Mouse (Mus musculus): ENCODE data around the gene Faap100.
"Not testable (repeated sequence)": the region's sequence is repeated elsewhere in the genome, so short reads cannot be mapped to it uniquely, and the experiment has no call there.

The Faap100 gene

DNA sequence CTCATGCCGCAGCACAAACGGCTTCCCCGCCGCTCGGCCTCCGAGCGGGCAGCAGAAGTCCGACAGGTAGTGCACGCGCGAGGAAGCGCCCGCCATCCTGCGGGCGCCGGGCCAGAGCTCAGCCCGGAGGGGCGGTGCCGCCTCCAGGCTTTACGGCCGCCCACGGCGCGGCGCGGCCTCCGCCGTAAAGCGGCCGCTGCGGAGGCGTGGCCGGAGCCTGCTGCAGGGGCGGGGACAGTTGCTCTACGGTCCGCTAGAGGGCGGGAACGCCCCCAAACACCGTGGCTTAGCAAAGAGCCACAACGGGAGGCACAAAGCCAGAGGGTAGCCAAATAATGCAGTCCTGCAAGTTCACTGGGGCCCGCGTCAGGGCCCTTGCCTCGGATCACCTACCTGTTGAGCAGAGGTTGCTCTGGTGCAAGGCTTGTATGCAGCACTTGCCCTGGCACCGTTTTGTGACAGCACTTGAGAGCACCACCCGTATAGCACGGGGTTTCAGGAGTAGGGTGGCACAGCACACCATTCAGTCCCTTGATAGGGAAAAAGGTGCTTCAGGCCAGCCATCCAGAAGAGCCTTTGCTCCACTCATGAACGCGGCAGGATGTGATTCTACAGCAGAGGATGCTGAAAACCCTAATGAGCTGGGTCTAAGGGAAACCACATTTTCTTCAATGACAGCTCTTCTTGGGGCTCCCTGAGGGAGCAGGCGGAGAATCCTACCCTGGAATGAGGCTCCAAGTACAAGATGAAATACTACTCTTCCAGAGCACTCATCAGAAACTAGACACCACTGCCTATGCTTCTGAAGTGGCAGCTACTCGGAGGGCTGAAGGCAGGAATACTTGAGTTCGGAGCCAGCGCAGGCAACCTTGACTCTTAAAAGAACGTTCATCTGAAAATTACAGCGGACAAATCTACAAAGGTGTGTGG lies at the start of gene Faap100:
TSS of gene Faap100 (minus strand) at position 154 of the 930 bp plus-strand sequence.
- DNase-seq, result peak; percentile 95

DNA sequence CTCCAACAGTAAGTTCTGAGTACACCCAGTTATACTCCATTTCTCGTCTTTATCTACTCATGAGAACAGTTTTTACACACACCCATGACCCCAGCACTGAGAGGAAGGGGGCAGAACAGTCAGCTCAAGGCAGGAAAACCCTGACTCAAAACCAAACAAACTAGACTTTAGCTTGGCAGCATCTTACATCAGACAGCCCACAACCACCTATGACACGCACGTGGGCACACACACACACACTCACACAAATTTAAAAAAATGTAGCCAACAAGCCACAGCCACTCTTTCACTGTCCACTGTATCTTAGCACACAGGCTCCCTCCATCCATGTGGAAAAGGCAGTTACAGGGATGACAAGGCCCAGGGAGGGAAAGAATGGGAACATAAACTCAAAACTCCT lies 48.2 kb upstream of the Faap100 start:
- no peak for DNase-seq

DNA sequence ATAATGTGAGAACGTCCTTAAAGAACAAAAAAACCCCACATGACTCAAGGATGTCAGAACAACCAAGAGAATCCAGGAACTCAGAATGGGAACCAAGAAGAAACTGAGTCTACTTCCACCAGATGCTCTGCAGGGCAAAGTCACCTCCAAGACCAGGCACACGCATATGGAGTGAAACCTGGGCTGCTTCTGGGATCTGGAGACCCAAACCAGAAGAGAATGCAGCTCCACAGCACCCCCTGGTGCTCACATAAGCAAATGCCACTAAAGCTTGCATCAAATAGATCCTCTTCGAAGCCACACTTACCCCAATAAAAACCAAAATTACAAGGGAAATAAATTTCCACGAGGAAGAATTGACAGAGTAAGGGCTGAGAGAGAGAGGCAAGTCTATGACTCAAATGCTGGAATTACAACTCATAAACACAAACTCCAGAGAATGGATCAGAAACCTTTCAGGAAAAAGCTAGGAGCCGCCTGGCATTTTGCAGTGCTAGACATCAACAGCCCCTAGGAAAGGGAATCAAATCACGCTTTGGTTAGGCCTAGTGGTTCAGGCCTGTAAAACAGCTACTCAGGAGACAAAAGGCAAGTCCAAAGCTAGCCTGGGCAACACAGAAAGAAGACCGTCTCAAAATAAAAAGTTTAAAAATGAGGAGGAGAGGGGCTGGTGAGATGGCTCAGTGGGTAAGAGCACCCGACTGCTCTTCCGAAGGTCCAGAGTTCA lies 45.2 kb upstream of the Faap100 start:
- DNase-seq, result peak; percentile 64

DNA sequence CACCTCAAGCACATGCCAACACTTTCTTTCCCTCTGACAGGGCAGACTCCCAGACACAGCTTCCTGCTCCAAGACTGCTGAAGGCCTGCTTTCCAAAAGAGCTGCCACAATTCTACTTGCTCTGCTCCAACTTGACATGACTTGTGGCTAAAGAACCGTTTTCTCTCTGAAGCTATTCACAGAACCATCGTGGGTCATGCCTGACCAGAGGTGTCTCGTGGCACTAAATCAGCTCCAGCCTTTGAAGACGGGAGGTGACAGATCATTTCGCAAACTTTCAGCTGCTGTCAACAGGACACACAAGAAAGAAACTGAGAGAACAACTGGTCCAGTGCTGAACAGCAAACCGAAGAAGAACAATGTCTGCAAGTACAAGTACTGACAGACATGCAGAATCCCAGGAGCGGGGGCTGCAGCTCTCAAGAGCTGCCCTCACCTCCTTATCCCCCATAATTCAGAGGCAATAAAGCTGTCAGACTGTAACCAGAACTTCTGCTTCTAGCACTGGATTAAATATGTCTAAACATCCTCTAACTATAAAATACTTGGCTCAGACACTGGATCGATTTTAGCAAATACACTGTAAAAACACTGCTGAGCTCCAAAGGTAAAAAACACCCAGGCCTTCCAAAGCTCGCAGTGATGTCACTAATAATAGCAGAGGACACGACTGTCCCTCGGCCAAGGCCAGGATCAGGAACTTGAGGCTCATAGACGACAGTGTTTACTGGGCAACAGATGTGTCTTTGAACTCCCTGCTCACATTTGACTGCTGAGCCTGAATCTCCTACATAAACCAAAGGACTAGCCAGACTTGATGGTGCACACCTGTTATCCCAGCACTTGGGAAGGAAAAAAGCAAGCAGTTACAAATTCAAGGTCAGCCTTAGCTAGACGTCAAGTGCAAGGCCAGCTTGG lies 44.3 kb upstream of the Faap100 start:
- DNase-seq, result peak; percentile 7

DNA sequence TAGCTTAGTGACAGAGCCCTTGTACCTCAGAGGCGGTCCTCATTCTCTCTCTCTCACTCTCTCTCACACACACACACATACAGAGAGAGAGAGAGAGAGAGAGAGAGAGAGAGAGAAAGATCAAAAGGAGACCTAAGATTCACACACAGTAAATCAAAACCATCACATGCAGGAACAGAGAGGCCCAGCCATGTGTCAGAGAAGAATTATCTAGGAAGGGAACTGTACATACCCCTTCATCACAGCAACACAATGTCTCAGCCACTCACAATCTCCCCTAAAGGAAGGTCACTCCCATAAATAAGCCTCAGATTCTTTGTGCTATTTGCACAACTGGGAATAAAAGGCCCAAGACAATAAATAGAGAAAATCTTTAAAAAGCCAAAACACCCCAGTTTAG lies 40.0 kb upstream of the Faap100 start:
- no peak for DNase-seq

DNA sequence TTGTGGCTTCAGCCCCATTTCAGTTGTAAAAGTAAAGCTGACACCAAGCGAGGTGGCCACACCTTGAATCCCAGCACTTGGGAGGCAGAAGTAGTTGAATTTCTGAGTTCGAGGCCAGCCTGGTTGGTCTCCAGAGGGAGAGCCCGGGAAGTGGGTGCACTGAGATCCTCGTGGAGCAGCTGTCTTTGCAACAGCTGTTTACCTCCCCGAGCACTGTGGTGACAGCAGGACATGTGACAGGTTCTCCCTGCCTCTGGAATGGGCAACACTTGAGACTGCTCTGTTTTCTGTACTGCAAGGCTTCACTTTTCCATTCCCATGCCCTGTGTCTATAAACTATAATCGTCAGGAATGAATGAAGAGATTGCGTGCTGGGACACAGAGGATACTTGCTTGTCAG lies 39.3 kb upstream of the Faap100 start:
- no peak for DNase-seq

DNA sequence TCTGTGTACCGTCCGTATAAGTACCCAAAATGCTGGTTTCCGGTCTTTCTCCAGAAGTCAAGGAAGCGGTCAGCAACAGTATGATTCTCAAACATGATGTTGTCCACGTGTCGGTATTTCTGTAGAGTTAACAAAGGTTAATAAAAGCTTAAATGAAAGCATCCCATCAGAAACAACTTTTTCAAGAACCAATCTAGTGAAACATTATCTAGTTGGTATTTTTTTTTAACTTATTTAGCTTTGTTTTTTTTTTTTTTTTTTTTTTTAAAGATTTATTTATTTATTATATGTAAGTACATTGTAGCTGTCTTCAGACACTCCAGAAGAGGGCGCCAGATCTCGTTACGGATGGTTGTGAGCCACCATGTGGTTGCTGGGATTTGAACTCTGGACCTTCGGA lies 35.1 kb upstream of the Faap100 start:
- not testable (repeated sequence) for DNase-seq

DNA sequence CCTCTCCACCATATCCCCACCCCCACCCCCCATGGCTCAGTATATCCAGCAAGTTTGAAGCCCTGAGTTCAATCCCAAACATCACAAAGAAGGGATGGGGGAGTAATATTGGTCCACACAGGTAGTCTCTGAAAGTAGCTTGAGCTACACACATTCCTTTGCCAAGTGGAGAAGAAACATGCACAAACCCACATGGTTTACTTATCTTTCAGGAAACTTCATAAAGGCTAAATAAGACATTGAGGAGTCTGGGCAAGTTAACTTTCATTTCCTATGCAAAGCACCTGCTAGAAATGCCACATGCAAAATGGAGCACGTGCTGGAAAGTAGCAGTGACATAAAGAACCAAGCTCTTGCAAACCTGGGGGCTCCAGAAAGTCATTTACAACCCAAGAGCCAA lies 27.9 kb upstream of the Faap100 start:
- no peak for DNase-seq

DNA sequence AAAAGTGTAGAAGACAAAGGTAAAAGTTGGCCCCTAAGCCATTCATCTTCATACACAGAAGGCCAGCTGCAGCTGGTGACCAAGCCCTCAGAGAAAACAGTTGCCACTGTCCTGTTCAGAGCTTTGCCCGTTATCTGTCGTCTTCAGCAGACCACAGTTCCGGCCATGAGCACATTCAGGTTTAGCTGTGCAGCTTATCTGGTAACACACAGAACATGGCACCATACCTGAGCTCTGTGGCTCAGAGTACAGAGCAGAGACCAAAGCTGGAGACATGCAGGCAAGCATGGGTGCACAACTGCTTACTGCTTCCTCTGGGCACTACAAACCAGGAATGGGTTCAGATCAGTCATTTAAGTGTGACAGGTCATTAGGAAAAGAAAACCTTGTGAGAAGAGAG lies 27.3 kb upstream of the Faap100 start:
- no peak for DNase-seq

DNA sequence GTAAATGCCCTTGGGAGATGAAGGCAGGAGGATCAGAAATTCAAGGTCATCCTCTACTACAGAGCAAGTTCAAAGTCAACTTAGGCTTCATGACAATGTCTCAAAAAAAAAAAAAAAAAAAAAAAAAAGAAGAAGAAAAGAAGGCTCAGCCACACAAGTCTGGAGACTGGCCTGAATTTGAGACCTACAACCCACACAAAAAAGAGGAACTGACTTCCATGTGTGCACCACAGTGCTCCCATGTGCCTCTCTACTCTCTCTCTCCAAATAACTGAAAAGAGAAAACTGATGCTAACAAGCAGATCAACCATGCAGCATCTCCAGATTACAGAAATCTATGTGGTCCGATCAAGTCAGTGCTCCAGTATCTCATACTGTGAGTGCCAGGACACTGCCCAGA lies 26.2 kb upstream of the Faap100 start:
- DNase-seq, result no peak

DNA sequence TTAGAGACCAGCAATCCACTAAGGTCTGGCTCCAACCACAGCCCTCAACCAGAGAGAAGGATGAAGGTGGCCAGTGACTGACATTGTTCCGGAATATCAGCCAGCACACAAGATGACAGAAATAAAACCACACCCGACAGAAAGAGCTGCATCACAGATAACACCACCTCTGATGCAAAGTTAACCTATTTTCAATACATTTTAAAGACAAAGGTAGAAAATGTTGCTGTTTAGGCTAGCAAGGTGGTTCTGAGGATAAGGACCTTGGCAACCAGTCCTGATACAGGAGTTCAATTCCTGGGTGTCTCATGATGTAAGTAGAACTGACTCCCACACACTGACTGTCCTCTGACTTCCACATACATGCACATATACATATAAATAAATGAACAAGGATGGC lies 20.8 kb upstream of the Faap100 start:
- no peak for DNase-seq

DNA sequence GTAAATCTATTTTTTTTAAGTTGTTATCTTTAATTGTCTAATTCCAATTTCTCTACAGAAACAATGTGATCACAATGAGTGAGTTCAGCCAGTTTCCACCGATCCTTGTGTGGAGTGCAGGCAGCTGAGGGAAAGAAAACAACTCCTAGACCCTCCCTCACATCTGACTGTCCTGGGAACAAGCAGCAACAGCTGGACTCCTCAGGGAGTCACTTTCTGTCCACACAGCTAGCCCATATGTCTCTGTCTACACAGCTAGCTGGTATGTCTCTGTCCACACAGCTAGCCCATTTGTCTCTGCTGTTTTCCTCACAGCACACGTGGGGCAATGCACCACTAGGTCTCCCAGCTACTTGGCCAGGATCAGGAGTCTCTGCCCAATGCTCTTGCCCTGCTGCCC lies 19.0 kb upstream of the Faap100 start:
- no peak for DNase-seq

DNA sequence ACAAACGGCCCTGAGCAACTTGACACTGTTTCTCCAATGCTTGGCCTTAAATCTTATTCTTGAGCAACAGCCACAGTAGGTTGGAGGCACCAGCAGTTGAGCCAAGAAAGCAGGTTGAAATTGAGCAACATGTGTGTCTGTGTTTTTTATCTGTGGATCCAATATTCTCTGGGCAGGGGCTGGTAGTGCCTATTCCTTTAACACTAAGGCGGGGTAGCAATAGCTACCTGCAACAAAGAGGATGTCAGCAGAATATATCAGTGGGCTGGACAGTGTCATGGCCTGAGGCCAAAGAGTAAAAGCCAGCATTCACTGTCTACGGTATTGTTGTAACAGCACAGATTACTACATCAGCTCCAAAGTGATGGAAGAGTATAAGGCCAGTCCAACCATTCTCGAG lies 17.1 kb upstream of the Faap100 start:
- DNase-seq, result no peak

DNA sequence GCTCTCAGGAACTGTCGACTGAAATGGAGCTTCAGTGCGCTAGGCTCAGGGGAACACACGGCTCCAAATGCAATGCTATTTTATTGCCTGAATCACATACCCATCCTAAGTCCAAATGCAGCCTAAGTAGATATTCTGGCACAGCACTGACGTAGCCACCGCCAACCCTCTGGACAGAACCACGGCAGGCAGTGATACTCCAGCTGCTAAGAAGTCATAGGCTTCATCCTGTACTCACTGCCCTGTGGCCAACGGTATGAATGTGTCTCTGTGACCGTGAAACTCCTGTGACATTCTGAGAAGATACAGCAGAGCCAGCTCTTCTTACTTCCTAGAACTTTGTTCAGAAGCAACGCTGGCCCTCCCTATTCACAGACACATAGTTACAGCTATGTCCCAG lies 10.0 kb upstream of the Faap100 start:
- no peak for DNase-seq

DNA sequence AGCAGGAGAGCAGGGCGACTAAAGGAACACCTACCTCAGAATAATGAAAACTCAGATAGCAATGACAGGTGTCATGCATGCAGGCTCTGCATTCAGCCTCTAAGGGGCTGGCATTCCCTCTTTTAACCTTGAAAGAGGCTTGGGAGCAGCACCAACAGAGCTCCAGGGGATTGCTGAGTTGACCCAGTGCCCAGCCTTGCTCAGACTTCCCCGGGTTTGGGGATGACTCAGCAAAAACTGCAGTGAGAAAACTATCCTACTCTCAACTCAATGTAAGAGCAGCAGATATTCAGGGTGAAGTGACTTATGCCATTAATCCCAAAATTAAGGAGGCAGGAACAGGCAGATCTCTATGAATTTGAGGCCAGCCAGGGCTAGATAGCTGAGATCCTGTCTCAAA lies 8.6 kb upstream of the Faap100 start:
- DNase-seq, result no peak

DNA sequence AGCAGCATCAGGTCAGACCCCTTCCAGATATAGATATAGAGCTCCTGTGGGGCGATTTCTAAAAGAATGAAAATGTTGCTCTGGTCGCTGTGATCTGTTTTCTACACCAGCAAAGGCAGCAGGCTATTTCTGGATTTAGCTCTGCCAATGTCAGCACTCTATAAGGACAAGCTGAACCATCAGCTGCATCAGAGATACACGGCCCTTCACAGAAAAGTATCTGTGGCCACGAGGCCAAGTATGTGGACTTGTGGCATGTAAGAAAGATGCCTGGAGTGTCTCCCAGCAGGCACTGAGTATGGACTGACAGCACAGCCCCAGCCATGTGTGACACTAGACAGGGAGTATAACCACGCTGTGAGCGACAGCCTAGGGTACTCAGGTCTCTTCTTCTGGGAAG lies 8.1 kb upstream of the Faap100 start:
- no peak for DNase-seq

DNA sequence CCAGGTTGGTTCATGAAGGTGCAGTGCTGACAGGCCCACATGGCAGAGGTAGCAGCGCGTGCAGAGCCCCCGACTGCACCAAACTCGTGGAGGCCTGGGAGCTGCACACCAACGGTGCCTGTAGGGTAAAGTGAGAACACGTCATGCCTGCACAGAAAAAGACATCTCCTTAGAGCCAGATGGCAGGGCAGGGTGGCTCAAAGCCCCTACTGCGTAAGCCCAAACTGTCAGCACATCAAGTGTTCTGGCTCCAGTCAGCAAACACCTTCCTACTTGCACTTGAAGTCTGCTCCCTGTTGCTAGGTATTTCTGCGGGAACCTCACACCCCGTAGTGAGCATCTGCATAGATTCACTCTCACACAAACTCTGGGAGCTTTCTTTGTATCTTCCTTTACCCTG lies 3.9 kb upstream of the Faap100 start:
- DNase-seq, result no peak

DNA sequence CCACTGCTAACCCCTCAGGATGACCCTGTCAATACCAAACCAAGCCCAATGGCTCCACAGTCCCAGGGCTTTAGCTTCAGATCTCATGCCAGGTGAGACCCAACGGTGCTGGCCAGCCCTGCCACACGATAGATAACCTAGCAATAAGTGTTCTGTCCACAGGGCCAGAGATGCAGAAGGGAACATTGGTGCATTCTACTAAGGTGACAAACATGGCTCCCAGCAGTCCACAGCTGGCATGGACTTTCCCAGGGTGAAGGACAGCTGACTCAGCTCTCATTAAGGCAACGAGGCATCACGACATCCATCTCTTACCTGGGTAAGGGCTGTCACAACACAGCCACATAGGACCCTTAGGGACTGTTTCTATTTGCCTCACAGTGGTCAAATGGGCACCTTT lies 2.6 kb upstream of the Faap100 start:
- DNase-seq, result no peak

DNA sequence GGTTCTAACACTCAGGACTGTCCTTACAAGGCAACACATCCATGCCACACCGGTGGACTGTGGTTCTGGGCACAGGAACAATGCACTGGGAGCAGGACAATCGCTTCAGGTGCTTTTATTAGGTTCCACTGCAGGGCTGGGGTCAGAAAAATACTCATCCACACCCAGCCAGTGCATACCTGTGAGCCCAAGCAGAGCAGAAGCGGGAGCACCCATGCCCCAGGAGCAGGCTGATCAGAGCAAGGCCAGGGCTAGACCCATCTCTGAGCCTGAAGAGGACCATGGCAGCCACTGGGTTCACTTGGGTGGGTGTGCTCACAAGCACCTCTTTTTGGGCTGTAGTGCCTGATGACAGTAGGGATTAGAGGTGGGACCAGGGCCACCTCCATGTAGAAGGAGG lies 1.7 kb upstream of the Faap100 start:
- DNase-seq, result no peak

DNA sequence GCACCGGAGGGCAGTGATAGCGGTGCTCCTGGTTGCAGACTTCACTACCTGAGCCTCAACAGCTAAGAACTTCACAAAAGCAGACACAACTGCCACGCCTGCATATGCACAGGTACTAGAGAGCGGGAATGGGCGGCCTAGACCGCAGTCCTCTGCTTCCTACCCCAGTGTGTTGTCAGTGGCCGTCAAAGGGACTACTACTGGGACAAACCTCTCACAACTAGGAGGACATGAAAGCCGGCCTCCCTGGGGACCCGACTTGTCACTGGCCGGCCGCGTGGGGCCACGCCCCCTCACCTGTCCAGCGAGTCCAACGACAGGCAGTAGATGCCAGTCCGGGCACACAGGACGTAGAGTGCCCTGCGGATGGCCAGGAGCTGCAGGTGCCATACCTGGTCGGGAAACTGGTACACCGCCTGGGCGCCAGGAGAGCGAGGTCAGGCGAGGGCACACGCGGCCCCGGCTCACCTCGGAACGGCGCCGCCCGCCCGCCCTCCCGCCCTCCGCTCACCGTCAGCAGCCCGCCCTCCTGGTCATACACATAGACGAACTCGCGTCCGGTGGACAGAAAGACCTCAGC lies 443 bp downstream of the Faap100 start:
- peak; percentile 58 for DNase-seq

DNA sequence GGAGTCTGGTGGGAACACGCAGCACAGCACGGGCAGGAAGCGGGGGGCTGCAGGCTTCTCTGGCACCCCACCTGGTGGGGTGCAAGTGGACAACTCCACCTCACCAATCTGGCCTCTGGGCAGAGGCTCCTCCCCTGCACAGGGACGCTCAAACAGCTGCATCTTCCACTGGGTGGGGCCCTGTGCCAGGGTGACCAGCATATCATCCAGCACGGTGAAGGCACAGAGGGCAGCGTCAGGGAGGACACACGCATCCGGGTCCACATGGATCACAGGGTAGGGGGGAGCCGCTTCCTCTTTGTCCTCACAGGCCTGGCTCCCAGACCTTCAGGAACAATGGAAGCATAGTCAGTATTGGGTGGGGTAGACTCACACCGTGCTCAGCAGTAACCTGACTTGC lies 1.2 kb downstream of the Faap100 start:
- DNase-seq, result peak; percentile 51

DNA sequence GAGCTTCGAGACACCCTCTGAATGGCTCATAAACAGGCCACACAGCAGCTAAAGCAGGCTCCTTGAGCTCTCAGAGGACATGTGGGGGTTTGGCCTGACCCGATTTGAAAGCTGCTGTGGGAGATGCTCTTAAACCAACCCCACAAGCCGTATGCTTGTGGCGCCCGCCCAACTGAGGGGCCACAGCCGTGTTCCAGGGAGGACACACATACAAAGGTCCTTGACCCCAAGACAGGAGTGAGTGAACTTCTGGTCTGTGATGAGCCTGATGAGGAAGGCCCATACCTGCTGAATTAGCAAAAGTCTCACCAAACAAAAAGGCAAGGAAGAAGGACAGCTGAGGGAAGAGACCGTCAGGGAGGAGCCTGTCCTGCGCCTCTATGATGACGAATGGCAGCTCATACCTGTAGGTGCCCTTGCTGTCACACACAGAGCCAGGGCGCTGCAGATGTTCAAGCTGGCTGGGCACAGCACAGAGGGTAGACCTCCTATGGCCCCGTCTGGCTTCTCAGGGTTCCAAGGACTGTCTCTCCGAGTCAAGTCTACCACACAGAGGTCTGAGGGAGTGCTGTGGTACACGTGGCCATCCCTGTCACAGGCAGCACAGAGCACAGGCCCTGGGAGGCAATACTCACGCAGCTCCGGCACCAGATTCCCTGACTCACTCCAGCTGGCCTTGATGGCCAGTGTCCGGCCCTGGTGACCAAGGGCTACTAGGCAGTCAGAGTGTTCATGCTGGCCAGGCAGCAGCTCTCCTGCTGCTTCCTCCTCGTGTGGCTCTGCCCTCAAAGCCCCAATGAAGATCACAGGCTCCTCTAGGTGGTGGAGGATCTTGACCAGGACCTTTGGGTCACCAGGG lies 2.0 kb downstream of the Faap100 start:
- DNase-seq, result no peak

Data from lung, postnatal 10 days (tissue).